Mouse (Mus musculus): ENCODE measurements around the gene P2rx4. TPM values are rescaled to one million over a fixed set of nuclear protein-coding genes. Genes with fewer than 3 reads are reported as not detected.
"Not testable (repeated sequence)": the region's sequence is repeated elsewhere in the genome, so short reads cannot be mapped to it uniquely, and the experiment has no call there.

Gene P2rx4
- polyA plus RNA-seq (2016; fragmentation: Nextera tagmentation; extraction: Ambion mirVana): 5.8 and 6.2 TPM in 2 replicates

GRCm38 (mm10) chr5:122707276-122708181 is at the start of gene P2rx4:
Gene P2rx4 (plus strand): TSS chr5:122707544.
- Histone ChIP-seq H3K36me3 (no peaks in the 10 kb centered on the region), H3K27ac (peak within 1 kb of the TSS; percentile 91), H3K4me1 (replicated peaks) (peaks cover 18% of the 10 kb centered on the region), H3K9me3 (no peaks in the 10 kb centered on the region), H3K27me3 (ENCODE audit: insufficient read depth, poor library complexity, severe bottlenecking) (0 out of 2 replicates have a peak, but pooled peaks cover 6% of the 10 kb centered on the region), H3K4me3 (peak within 1 kb of the TSS; percentile 78)
- peak; percentile 80 for DNase-seq (ENCODE audit: low spot score)
- WGBS: 1% methylated on average over 66 of the region's 66 CpGs

GRCm38 (mm10) chr5:122662501-122662900 is 44.8 kb upstream of the P2rx4 start:
- no peaks in the 10 kb centered on the region for H3K36me3 ChIP-seq
- 94% methylated on average over 6 of the region's 6 CpGs for WGBS
- 0 out of 2 replicates have a peak, but pooled peaks cover 2% of the 10 kb centered on the region for H3K4me1 ChIP-seq (replicated peaks)
- DNase-seq (ENCODE audit: low spot score): no peak
- H3K27ac ChIP-seq: no peak overlapping the region
- no peaks in the 10 kb centered on the region for H3K27me3 ChIP-seq (ENCODE audit: insufficient read depth, poor library complexity, severe bottlenecking)
- H3K9me3 ChIP-seq: no peaks in the 10 kb centered on the region; the same call in 1 of the 2 replicates
- no peak overlapping the region for H3K4me3 ChIP-seq

- 68% methylated on average over 5 of the region's 5 CpGs for WGBS
- Histone ChIP-seq H3K4me1 (replicated peaks) (peaks cover 11% of the 10 kb centered on the region), H3K27ac (no peak overlapping the region), H3K27me3 (ENCODE audit: insufficient read depth, poor library complexity, severe bottlenecking) (no peaks in the 10 kb centered on the region), H3K9me3 (no peaks in the 10 kb centered on the region; the same call in 1 of the 2 replicates), H3K4me3 (no peak overlapping the region), H3K36me3 (no peaks in the 10 kb centered on the region)
- DNase-seq (ENCODE audit: low spot score): no peak
Observed at GRCm38 (mm10) chr5:122665036-122665435, 42.3 kb upstream of the P2rx4 start.

GRCm38 (mm10) chr5:122668981-122669897 is 38.1 kb upstream of the P2rx4 start:
- no peak overlapping the region for H3K27ac ChIP-seq
- no peaks in the 10 kb centered on the region for H3K36me3 ChIP-seq
- H3K4me3 ChIP-seq: no peak overlapping the region
- whole genome bisulfite sequencing: 89% methylated on average over 15 of the region's 15 CpGs
- no peaks in the 10 kb centered on the region for H3K27me3 ChIP-seq (ENCODE audit: insufficient read depth, poor library complexity, severe bottlenecking)
- DNase-seq (ENCODE audit: low spot score): no peak
- H3K9me3 ChIP-seq: no peaks in the 10 kb centered on the region
- H3K4me1 ChIP-seq (replicated peaks): peaks cover 11% of the 10 kb centered on the region

GRCm38 (mm10) chr5:122671641-122672040 is 35.7 kb upstream of the P2rx4 start:
- H3K4me1 ChIP-seq (replicated peaks): peaks cover 11% of the 10 kb centered on the region
- H3K9me3 ChIP-seq; DNase-seq (ENCODE audit: low spot score); H3K27ac ChIP-seq; H3K27me3 ChIP-seq (ENCODE audit: insufficient read depth, poor library complexity, severe bottlenecking); H3K36me3 ChIP-seq; H3K4me3 ChIP-seq: not testable (repeated sequence)
- 83% methylated on average over 7 of the region's 7 CpGs for WGBS

- Histone ChIP-seq H3K27ac (no peak overlapping the region), H3K36me3 (no peaks in the 10 kb centered on the region), H3K4me3 (no peak overlapping the region), H3K27me3 (ENCODE audit: insufficient read depth, poor library complexity, severe bottlenecking) (no peaks in the 10 kb centered on the region), H3K9me3 (no peaks in the 10 kb centered on the region), H3K4me1 (replicated peaks) (peaks cover 11% of the 10 kb centered on the region)
- no peak for DNase-seq (ENCODE audit: low spot score)
- WGBS: 85% methylated on average over 5 of the region's 5 CpGs
Observed at GRCm38 (mm10) chr5:122672298-122672697, 35.0 kb upstream of the P2rx4 start.

- H3K4me1 ChIP-seq (replicated peaks): no peaks in the 10 kb centered on the region
- no peak overlapping the region for H3K4me3 ChIP-seq
- 89% methylated on average over 8 of the region's 8 CpGs for WGBS
- H3K9me3 ChIP-seq: no peaks in the 10 kb centered on the region
- H3K27me3 ChIP-seq (ENCODE audit: insufficient read depth, poor library complexity, severe bottlenecking): no peaks in the 10 kb centered on the region
- no peaks in the 10 kb centered on the region for H3K36me3 ChIP-seq
- DNase-seq (ENCODE audit: low spot score): no peak
- no peak overlapping the region for H3K27ac ChIP-seq
Observed at GRCm38 (mm10) chr5:122676002-122676401, 31.3 kb upstream of the P2rx4 start.

GRCm38 (mm10) chr5:122677983-122678382 is 29.4 kb upstream of the P2rx4 start:
- no peaks in the 10 kb centered on the region for H3K36me3 ChIP-seq
- WGBS: 91% methylated on average over 9 of the region's 9 CpGs

GRCm38 (mm10) chr5:122679881-122680280 is 27.5 kb upstream of the P2rx4 start:
- no peaks in the 10 kb centered on the region for H3K9me3 ChIP-seq
- no peak overlapping the region for H3K4me3 ChIP-seq
- 85% methylated on average over 8 of the region's 8 CpGs for WGBS
- no peaks in the 10 kb centered on the region for H3K4me1 ChIP-seq (replicated peaks)
- H3K27me3 ChIP-seq (ENCODE audit: insufficient read depth, poor library complexity, severe bottlenecking): no peaks in the 10 kb centered on the region
- no peaks in the 10 kb centered on the region for H3K36me3 ChIP-seq
- no peak overlapping the region for H3K27ac ChIP-seq
- no peak for DNase-seq (ENCODE audit: low spot score)

More at GRCm38 (mm10) chr5:122677983-122678382, 29.4 kb upstream of the P2rx4 start:
- H3K4me3 ChIP-seq: no peak overlapping the region
- H3K9me3 ChIP-seq: no peaks in the 10 kb centered on the region
- H3K27me3 ChIP-seq (ENCODE audit: insufficient read depth, poor library complexity, severe bottlenecking): no peaks in the 10 kb centered on the region
- DNase-seq (ENCODE audit: low spot score): no peak
- H3K27ac ChIP-seq: no peak overlapping the region
- no peaks in the 10 kb centered on the region for H3K4me1 ChIP-seq (replicated peaks)

GRCm38 (mm10) chr5:122681276-122681675 is 26.1 kb upstream of the P2rx4 start:
- no peak overlapping the region for H3K27ac ChIP-seq
- no peak for DNase-seq (ENCODE audit: low spot score)
- H3K9me3 ChIP-seq: no peaks in the 10 kb centered on the region
- H3K36me3 ChIP-seq: no peaks in the 10 kb centered on the region
- 86% methylated on average over 12 of the region's 12 CpGs for WGBS
- H3K27me3 ChIP-seq (ENCODE audit: insufficient read depth, poor library complexity, severe bottlenecking): no peaks in the 10 kb centered on the region
- H3K4me3 ChIP-seq: no peak overlapping the region
- no peaks in the 10 kb centered on the region for H3K4me1 ChIP-seq (replicated peaks)

GRCm38 (mm10) chr5:122683926-122684325 is 23.4 kb upstream of the P2rx4 start:
- no peak overlapping the region for H3K27ac ChIP-seq
- no peak overlapping the region for H3K4me3 ChIP-seq
- H3K36me3 ChIP-seq: no peaks in the 10 kb centered on the region
- H3K4me1 ChIP-seq (replicated peaks): no peaks in the 10 kb centered on the region
- DNase-seq (ENCODE audit: low spot score): no peak
- no peaks in the 10 kb centered on the region for H3K9me3 ChIP-seq
- 84% methylated on average over 10 of the region's 10 CpGs for WGBS
- H3K27me3 ChIP-seq (ENCODE audit: insufficient read depth, poor library complexity, severe bottlenecking): no peaks in the 10 kb centered on the region

- Histone ChIP-seq H3K4me1 (replicated peaks) (peaks cover 11% of the 10 kb centered on the region), H3K27ac (no peak overlapping the region), H3K27me3 (ENCODE audit: insufficient read depth, poor library complexity, severe bottlenecking) (no peaks in the 10 kb centered on the region), H3K36me3 (no peaks in the 10 kb centered on the region), H3K4me3 (no peak overlapping the region), H3K9me3 (no peaks in the 10 kb centered on the region)
- DNase-seq (ENCODE audit: low spot score): no peak
- 88% methylated on average over 4 of the region's 4 CpGs for WGBS
Observed at GRCm38 (mm10) chr5:122687391-122687790, 20.0 kb upstream of the P2rx4 start.
